Mouse (Mus musculus): ENCODE measurements at regions not wholly inside any gene's neighbourhood (a gene's known extent, or its start where the extent isn't known, plus 50 kb on each side); places are given as distances from the start of the nearest gene placed in this dataset.

DNA sequence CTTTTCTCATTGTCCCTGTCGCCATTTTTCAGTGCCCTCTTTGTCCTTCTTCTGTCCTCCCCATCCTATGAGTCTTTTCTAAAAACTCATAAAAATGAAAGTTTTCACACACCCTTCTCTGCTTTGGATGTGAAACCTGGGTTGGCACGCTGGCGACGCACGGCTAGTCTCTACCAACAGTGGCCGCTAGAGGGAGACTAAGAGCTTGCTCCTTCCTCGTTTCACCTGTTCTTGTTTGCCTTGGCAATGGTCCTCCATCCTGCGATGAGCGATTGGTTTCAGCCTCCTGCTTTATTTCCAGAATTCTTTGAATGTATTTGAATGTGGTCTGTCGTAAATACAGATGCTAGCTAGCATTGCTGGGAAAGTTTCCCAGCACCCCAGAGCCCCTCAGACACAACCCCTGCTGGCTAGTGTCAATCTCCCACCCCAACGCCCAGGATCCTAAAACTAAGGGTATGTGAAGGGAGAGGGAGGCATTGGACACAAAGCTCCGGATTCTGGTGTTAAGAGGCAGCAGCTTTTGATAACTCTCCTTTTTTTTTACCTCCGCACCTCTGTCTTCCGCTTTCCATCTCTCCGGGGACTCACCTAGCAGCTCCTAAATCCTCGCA, 85.8 kb upstream of the Hmcn1 start:
- Histone ChIP-seq H3K9ac (no peak overlapping the region), H3K4me3 (no peak overlapping the region), H3K4me1 (peaks cover 28% of the 10 kb centered on the region), H3K36me3 (no peaks in the 10 kb centered on the region), H3K9me3 (no peaks in the 10 kb centered on the region), H3K4me2 (peak overlapping the region; percentile 24), H3K27ac (replicated peaks) (peak overlapping the region; percentile 64), H3K27me3 (replicated peaks) (no peaks in the 10 kb centered on the region)
- ATAC-seq (ENCODE audit: extremely low read depth, insufficient number of reproducible peaks, low FRiP score, low TSS enrichment), result no peak
- WGBS, result 28% methylated on average over 16 of the region's 16 CpGs

DNA sequence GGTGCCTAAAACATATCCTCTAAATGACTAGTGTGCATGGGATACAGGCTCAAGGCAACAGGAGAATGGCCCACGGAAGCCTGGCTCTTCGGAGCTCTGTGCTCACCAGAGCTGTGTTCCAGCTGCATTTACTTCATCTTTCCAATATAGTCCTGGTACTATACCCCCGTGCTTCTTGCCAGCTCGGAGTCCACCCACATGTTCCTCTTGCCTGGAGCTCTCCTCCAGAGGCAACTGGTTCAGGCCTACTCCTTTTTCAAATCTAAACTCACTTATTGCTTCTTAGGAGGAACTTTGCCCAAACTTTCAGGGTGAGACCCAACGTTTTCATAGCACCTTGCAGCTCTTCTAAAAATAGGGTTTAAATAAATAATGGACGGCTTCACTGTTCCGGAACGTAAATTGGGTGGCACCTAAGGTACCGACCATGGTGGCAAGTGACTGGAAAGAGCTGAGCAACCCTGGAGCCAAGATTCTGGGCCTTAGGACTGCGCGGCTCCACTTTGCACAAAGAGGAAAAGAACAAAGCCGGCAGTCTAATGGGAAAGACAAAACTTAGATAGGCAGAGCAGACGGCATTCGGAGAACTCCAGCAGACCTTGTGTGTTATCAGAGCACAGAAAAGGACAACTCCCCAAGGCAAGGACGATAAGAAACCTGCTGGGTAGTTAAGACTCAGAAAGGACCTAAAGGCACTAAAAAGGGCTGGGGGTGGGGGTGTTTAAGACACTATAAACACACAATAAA, 86.6 kb upstream of the Hmcn1 start:
- H3K36me3 ChIP-seq, result no peaks in the 10 kb centered on the region
- no peak for ATAC-seq (ENCODE audit: extremely low read depth, insufficient number of reproducible peaks, low FRiP score, low TSS enrichment)
- peak overlapping the region; percentile 24 for H3K4me2 ChIP-seq
- H3K27me3 ChIP-seq (replicated peaks), result no peaks in the 10 kb centered on the region
- no peak overlapping the region for H3K4me3 ChIP-seq
- peak overlapping the region; percentile 47; the same call in 1 of the 2 replicates for H3K9ac ChIP-seq
- peak overlapping the region; percentile 64 for H3K27ac ChIP-seq (replicated peaks)
- peaks cover 28% of the 10 kb centered on the region for H3K4me1 ChIP-seq
- WGBS, result 31% methylated on average over 15 of the region's 15 CpGs
- H3K9me3 ChIP-seq, result no peaks in the 10 kb centered on the region

DNA sequence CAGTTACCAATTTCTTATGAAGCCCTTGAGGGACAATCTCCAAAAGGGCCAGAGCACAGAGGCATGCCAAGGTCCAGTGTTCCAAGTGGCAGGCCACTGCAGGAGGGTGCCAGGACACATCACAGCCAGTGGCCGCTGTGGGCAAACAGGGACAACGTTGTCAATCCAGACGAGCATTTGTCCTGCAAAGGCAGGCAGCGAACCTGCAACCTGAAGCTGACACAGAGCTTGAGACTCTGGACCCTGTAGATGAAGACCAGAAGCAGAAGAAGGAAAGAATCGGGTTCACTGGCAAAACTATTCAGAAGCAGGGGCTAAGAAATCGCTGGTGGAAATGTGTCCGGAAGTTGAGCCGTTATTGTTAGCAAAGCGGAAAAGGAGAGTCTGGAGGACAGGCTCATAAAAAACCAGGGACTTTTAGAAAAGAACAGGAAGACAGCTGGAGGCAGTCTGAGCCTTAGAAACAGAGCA, 87.3 kb upstream of the Hmcn1 start:
- H3K4me2 ChIP-seq, result peak overlapping the region; percentile 24
- H3K27me3 ChIP-seq (replicated peaks), result no peaks in the 10 kb centered on the region
- no peak for ATAC-seq (ENCODE audit: extremely low read depth, insufficient number of reproducible peaks, low FRiP score, low TSS enrichment)
- H3K36me3 ChIP-seq, result no peaks in the 10 kb centered on the region
- peak overlapping the region; percentile 64 for H3K27ac ChIP-seq (replicated peaks)
- 49% methylated on average over 9 of the region's 9 CpGs for WGBS
- H3K9ac ChIP-seq, result peak overlapping the region; percentile 12; the same call in 1 of the 2 replicates
- H3K9me3 ChIP-seq, result no peaks in the 10 kb centered on the region
- peaks cover 28% of the 10 kb centered on the region for H3K4me1 ChIP-seq
- no peak overlapping the region for H3K4me3 ChIP-seq

DNA sequence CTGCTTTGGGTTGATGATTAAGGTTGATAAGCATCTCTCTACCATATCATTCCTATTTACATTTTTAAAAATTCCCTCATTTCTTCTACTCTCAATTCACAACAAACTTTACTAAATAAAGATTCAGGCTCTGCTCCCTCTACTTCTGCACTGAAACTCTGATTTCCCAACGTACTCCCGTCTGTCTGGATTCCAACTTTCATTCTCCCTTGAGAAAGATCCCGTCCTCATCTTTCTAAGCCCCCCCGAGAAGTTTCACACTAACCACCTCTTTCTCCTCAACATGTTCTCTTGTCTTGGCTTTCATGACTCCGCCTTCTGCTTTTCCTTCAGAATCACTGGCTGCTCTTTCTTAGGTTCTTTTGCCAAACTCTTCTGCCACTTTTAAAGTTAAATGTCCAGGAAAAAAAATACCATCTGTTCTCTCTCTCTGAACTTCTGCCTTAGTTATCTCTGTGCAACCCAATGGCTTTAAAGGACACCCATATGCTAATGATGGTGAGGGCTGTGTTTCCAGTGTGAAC, 89.3 kb upstream of the Hmcn1 start:
- no peaks in the 10 kb centered on the region for H3K36me3 ChIP-seq
- H3K27ac ChIP-seq (replicated peaks), result no peak overlapping the region
- H3K4me2 ChIP-seq, result no peak overlapping the region
- no peak overlapping the region for H3K9ac ChIP-seq
- no peak overlapping the region for H3K4me3 ChIP-seq
- peaks cover 43% of the 10 kb centered on the region for H3K4me1 ChIP-seq
- H3K27me3 ChIP-seq (replicated peaks), result no peaks in the 10 kb centered on the region
- no peak for ATAC-seq (ENCODE audit: extremely low read depth, insufficient number of reproducible peaks, low FRiP score, low TSS enrichment)
- H3K9me3 ChIP-seq, result no peaks in the 10 kb centered on the region
- WGBS, result 89% methylated on average over 5 of the region's 5 CpGs

DNA sequence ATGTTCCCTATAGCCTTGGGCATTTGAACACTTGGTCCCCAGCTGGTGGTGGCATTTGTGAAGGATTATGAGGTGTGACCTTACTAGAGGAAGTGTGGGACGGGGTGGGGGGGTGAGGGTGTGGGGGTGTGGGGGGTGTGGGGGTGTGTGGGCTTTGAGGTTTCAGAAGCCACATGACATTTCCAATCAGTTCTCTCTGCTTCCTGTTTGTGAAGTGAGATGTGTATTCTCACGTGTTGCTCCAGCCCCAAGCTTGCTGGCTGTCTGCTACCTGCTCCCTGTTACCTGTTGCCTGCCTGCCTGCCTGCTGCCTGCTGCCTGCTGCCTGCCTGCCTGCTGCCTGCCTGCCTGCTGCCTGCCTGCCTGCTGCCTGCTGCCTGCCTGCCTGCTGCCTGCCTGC, 90.6 kb upstream of the Hmcn1 start:
- 45% methylated on average over 2 of the region's 2 CpGs for WGBS
- no peak overlapping the region for H3K27ac ChIP-seq (replicated peaks)
- peaks cover 36% of the 10 kb centered on the region for H3K4me1 ChIP-seq
- H3K36me3 ChIP-seq, result no peaks in the 10 kb centered on the region
- no peak overlapping the region for H3K9ac ChIP-seq
- H3K4me3 ChIP-seq, result no peak overlapping the region
- H3K9me3 ChIP-seq, result no peaks in the 10 kb centered on the region
- no peak for ATAC-seq (ENCODE audit: extremely low read depth, insufficient number of reproducible peaks, low FRiP score, low TSS enrichment)
- H3K27me3 ChIP-seq (replicated peaks), result no peaks in the 10 kb centered on the region
- no peak overlapping the region for H3K4me2 ChIP-seq

DNA sequence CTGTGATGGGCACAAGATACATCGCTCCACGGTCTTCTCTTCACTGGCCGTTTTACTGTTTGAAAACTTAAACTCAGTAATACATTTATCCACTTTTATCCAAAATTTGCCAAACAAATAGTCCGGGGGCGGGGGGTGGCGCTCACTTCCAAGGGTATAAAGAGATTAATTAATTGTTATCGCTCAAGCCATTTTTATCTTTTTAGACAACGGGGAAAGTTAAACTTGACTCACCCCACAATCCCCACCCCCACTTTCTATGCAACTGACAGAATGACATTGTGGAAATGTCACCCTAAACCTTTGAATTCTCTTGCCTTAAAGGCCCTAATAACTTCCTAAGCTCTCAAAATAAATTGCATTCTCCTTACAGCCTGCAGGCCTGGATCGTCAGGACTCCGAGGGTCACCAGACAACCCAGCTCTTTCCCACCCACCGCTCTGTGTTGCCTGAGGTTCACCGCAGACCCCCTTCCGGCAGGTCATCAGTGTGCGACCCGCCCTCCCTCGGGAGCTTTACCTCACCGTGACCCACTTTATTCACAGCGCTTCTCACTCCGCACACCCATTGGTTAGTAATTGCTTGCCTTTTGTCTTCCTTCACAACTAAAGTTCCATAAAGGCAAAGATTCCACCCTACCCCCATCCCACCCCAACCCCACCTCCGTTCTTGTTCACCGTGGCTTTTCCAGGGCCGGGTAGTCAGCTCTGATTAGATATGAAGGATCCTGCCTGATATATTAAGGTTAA, 93.0 kb upstream of the Hmcn1 start:
- Histone ChIP-seq H3K9me3 (no peaks in the 10 kb centered on the region), H3K4me2 (no peak overlapping the region), H3K9ac (no peak overlapping the region), H3K36me3 (no peaks in the 10 kb centered on the region), H3K27me3 (replicated peaks) (no peaks in the 10 kb centered on the region), H3K4me1 (peaks cover 16% of the 10 kb centered on the region), H3K4me3 (no peak overlapping the region), H3K27ac (replicated peaks) (no peak overlapping the region)
- 74% methylated on average over 22 of the region's 22 CpGs for WGBS
- ATAC-seq (ENCODE audit: extremely low read depth, insufficient number of reproducible peaks, low FRiP score, low TSS enrichment), result no peak

DNA sequence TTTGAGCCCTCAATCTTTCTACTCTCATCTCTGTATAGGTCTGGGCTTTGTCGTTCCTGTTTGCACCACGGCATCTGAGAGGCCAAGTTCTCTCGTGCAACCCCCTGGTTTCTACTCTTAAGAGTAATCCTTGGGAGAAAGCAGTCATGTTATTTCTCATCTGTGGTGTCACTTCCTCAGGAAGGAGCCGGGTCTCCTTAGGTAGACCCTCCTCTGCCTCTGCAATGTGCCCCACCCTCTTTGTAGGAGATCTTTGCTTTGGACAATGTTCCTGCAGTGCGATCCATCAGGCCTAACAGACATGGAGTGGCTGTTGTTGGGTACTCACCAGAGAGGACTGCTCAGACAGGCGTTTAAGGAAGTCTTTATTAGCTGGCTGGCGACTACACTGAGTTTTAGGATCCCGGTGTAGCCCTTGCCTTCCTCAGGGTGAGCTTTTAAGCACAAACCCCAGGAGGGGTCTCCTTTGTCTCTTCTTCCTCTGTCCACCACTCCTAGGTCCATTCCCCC, 94.0 kb upstream of the Hmcn1 start:
- Histone ChIP-seq H3K4me1 (peaks cover 19% of the 10 kb centered on the region), H3K9me3 (no peaks in the 10 kb centered on the region), H3K4me3 (no peak overlapping the region), H3K9ac (no peak overlapping the region), H3K36me3 (no peaks in the 10 kb centered on the region), H3K27me3 (replicated peaks) (no peaks in the 10 kb centered on the region), H3K4me2 (no peak overlapping the region), H3K27ac (replicated peaks) (no peak overlapping the region)
- WGBS, result 57% methylated on average over 8 of the region's 8 CpGs
- ATAC-seq (ENCODE audit: extremely low read depth, insufficient number of reproducible peaks, low FRiP score, low TSS enrichment), result no peak

DNA sequence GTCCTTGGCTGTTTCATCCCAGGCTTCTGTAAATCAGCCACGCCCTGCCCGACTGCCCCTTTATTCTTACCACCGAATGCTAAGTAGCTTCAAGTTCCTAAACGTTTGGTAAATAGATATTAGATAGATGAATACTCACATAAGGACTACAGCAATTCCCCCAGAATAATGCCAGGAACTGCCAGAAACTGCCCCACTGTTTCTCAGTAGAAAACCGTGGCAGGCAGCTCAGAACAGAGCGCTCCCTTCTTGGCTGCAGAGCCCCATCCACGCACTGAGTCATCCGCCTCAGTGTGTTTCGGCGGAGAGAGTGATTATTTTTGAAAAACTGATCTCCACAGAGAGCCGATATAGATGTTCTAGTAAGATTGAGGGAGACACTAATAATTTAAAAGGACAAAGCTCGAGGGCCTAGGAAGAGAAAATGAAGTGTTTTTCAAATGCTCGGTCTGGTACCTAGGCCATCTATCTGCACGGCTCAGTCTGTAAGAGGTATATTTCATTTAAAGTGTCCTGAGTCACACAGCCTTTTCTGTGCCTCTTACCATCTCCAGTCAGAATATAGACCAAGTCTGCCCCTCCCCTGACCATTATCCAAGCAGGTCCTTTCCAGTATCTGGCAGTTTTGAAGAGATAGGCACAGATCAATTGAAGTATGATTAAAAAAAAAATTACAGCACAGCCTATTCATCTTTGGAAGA, 94.4 kb upstream of the Gm47985 start:
- no peak overlapping the region for H3K4me2 ChIP-seq
- no peaks in the 10 kb centered on the region for H3K9me3 ChIP-seq
- no peak overlapping the region for H3K4me3 ChIP-seq
- ATAC-seq (ENCODE audit: extremely low read depth, insufficient number of reproducible peaks, low FRiP score, low TSS enrichment), result no peak
- 74% methylated on average over 14 of the region's 14 CpGs for WGBS
- H3K4me1 ChIP-seq, result peaks cover 22% of the 10 kb centered on the region
- no peaks in the 10 kb centered on the region for H3K27me3 ChIP-seq (replicated peaks)
- no peak overlapping the region for H3K27ac ChIP-seq (replicated peaks)
- no peaks in the 10 kb centered on the region for H3K36me3 ChIP-seq
- H3K9ac ChIP-seq, result no peak overlapping the region

DNA sequence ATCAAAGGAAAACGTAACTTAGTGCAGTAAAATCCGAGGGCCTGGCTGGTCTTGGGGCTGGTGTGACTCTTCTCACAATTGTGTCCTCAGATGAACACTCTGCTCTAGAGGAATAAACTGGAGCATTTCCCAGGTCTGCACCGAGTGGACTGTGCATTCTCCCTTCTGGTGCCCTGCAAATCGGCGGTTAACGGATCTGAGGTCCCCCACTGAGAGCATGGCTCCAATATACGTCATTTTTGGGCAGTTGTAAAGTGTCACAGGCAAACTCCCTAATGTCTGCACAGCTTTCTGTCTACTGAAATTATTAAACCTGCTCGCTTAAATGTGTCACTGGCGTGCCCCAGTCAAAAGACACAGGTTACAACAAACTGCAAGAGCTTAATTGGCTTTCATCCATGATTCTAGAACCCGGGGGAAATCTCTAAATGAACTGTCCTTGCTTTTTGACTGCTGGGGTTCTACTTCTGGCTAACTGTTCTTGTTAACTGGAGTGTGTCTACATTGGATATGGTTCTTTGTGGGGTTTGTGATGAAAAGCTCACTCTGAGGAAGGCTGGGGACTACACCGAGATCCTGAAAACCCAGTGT, 93.7 kb upstream of the Gm47985 start:
- no peak overlapping the region for H3K4me2 ChIP-seq
- H3K9ac ChIP-seq, result no peak overlapping the region
- no peaks in the 10 kb centered on the region for H3K27me3 ChIP-seq (replicated peaks)
- no peak; the same call in 1 of the 2 replicates for ATAC-seq (ENCODE audit: extremely low read depth, insufficient number of reproducible peaks, low FRiP score, low TSS enrichment)
- no peak overlapping the region for H3K27ac ChIP-seq (replicated peaks)
- H3K9me3 ChIP-seq, result no peaks in the 10 kb centered on the region
- no peaks in the 10 kb centered on the region for H3K36me3 ChIP-seq
- peaks cover 22% of the 10 kb centered on the region for H3K4me1 ChIP-seq
- WGBS, result 78% methylated on average over 11 of the region's 11 CpGs
- no peak overlapping the region for H3K4me3 ChIP-seq

DNA sequence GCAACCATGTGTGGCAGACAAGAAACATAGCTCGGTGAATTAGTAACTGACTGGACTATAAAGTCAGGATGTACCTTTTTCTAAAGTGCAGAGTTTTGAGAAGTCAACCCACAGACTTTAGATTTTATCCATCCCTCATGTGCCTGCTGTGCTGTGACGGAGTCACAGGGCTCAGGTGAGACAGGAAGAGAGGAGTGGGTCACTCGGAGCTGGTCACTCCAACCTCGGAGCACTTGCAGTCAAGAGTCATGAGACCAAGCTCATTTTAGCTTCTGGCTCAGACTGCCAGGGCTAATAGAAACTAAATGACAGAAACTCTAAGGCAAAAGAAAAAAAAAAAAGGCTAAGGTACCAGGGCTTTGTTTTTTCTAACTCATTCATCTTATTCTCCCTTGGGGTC, 90.3 kb upstream of the Gm47985 start:
- peaks cover 25% of the 10 kb centered on the region for H3K4me1 ChIP-seq
- WGBS, result 58% methylated on average over 4 of the region's 4 CpGs
- no peak for ATAC-seq (ENCODE audit: extremely low read depth, insufficient number of reproducible peaks, low FRiP score, low TSS enrichment)

More for the DNA sequence above, 90.3 kb upstream of the Gm47985 start:
- no peaks in the 10 kb centered on the region for H3K9me3 ChIP-seq
- no peaks in the 10 kb centered on the region for H3K36me3 ChIP-seq
- no peaks in the 10 kb centered on the region for H3K27me3 ChIP-seq (replicated peaks)
- H3K4me3 ChIP-seq, result no peak overlapping the region
- no peak overlapping the region for H3K27ac ChIP-seq (replicated peaks)
- no peak overlapping the region for H3K9ac ChIP-seq
- H3K4me2 ChIP-seq, result no peak overlapping the region
